Mouse (Mus musculus): ENCODE measurements around the gene Cptp. TPM values are rescaled to one million over a fixed set of nuclear protein-coding genes. Genes with fewer than 3 reads are reported as not detected.

Cptp gene
- polyA plus RNA-seq, 1 experiment from 2014 or later, result 9.1 TPM

GRCm38 (mm10) chr4:155896461-155896860 lies 27.2 kb upstream of the Cptp start:
- no peak for ATAC-seq (ENCODE audit: extremely low read depth, insufficient number of reproducible peaks, low FRiP score, low TSS enrichment)
- H3K9ac ChIP-seq, result no peak overlapping the region
- 92% methylated on average over 12 of the region's 12 CpGs for WGBS
- no peak overlapping the region for H3K4me3 ChIP-seq
- peaks cover 44% of the 10 kb centered on the region for H3K4me1 ChIP-seq
- no peak overlapping the region for H3K27ac ChIP-seq (replicated peaks)
- H3K36me3 ChIP-seq, result peaks cover 51% of the 10 kb centered on the region
- no peaks in the 10 kb centered on the region for H3K27me3 ChIP-seq (replicated peaks)
- no peak overlapping the region for H3K4me2 ChIP-seq
- H3K9me3 ChIP-seq, result no peaks in the 10 kb centered on the region

DNA sequence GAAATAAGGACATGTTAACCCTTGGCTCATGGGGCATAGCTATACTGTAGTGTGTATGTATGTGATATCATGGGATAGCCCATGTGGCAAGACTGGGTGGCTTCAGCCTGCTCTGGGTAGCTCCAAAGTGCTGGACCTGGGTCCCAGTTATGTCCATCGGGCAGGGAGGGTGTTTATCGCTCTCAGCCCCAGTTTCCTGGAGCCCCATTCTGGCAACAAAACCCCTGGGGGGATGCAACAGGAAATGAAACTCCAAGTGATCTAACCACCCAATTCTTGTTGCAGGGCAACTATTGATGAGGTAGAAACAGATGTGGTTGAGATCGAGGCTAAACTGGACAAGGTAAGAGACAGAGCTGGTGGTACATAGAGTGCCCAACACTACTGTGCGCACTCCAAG lies 26.6 kb upstream of the Cptp start:
- WGBS, result 89% methylated on average over 4 of the region's 4 CpGs
- Histone ChIP-seq H3K27ac (replicated peaks) (no peak overlapping the region), H3K4me3 (no peak overlapping the region), H3K27me3 (replicated peaks) (no peaks in the 10 kb centered on the region), H3K4me1 (peaks cover 40% of the 10 kb centered on the region), H3K4me2 (no peak overlapping the region), H3K9ac (no peak overlapping the region), H3K36me3 (peaks cover 45% of the 10 kb centered on the region), H3K9me3 (no peaks in the 10 kb centered on the region)
- no peak for ATAC-seq (ENCODE audit: extremely low read depth, insufficient number of reproducible peaks, low FRiP score, low TSS enrichment)

- 38% methylated on average over 6 of the region's 6 CpGs for WGBS
- peak overlapping the region; percentile 55; the same call in 1 of the 2 replicates for H3K27ac ChIP-seq (replicated peaks)
These were observed 26.0 kb upstream of the Cptp start for GRCm38 (mm10) chr4:155895216-155895615.

GRCm38 (mm10) chr4:155894311-155894881 lies 25.2 kb upstream of the Cptp start:
- peak overlapping the region; percentile 55 for H3K27ac ChIP-seq (replicated peaks)
- peak overlapping the region; percentile 91 for H3K4me2 ChIP-seq
- peak overlapping the region; percentile 92 for H3K4me3 ChIP-seq
- H3K9me3 ChIP-seq, result no peaks in the 10 kb centered on the region
- peaks cover 39% of the 10 kb centered on the region for H3K36me3 ChIP-seq
- WGBS, result 19% methylated on average over 8 of the region's 8 CpGs
- H3K4me1 ChIP-seq, result peaks cover 45% of the 10 kb centered on the region
- no peaks in the 10 kb centered on the region for H3K27me3 ChIP-seq (replicated peaks)
- peak overlapping the region; percentile 64 for H3K9ac ChIP-seq
- ATAC-seq (ENCODE audit: extremely low read depth, insufficient number of reproducible peaks, low FRiP score, low TSS enrichment), result no peak

More at GRCm38 (mm10) chr4:155895216-155895615, 26.0 kb upstream of the Cptp start:
- no peaks in the 10 kb centered on the region for H3K9me3 ChIP-seq
- peak overlapping the region; percentile 91 for H3K4me2 ChIP-seq
- H3K9ac ChIP-seq, result peak overlapping the region; percentile 62; the same call in 1 of the 2 replicates
- ATAC-seq (ENCODE audit: extremely low read depth, insufficient number of reproducible peaks, low FRiP score, low TSS enrichment), result no peak
- peaks cover 39% of the 10 kb centered on the region for H3K36me3 ChIP-seq
- peak overlapping the region; percentile 92; the same call in 1 of the 2 replicates for H3K4me3 ChIP-seq
- no peaks in the 10 kb centered on the region for H3K27me3 ChIP-seq (replicated peaks)
- H3K4me1 ChIP-seq, result peaks cover 43% of the 10 kb centered on the region

DNA sequence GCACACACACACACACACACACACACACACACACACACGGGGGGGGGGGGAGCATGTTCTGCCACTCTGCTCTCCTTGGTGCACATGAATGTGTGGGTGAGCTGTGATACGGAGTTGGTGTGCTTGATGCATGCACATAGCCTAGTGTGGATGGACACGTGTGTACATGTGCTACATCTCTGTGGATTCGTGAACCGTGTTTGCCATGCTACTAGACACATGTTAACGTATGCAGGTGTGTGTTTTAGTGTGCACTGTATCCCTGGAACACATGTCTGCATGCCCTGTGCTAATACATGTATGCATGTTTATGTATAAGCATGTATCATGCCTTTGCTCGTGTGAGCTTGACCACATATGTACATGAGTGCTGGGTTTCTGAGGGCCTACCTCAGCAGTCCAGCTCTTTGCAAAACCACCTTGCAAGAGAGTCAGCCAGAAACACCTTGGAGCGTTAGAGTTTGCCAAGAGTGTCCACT lies 24.0 kb upstream of the Cptp start:
- no peak for ATAC-seq (ENCODE audit: extremely low read depth, insufficient number of reproducible peaks, low FRiP score, low TSS enrichment)
- Histone ChIP-seq H3K9ac (peak overlapping the region; percentile 93), H3K9me3 (no peaks in the 10 kb centered on the region), H3K27me3 (replicated peaks) (no peaks in the 10 kb centered on the region), H3K4me2 (peak overlapping the region; percentile 91), H3K27ac (replicated peaks) (no peak overlapping the region), H3K36me3 (peaks cover 39% of the 10 kb centered on the region), H3K4me1 (peaks cover 45% of the 10 kb centered on the region), H3K4me3 (peak overlapping the region; percentile 92)
- WGBS, result 70% methylated on average over 8 of the region's 8 CpGs

DNA sequence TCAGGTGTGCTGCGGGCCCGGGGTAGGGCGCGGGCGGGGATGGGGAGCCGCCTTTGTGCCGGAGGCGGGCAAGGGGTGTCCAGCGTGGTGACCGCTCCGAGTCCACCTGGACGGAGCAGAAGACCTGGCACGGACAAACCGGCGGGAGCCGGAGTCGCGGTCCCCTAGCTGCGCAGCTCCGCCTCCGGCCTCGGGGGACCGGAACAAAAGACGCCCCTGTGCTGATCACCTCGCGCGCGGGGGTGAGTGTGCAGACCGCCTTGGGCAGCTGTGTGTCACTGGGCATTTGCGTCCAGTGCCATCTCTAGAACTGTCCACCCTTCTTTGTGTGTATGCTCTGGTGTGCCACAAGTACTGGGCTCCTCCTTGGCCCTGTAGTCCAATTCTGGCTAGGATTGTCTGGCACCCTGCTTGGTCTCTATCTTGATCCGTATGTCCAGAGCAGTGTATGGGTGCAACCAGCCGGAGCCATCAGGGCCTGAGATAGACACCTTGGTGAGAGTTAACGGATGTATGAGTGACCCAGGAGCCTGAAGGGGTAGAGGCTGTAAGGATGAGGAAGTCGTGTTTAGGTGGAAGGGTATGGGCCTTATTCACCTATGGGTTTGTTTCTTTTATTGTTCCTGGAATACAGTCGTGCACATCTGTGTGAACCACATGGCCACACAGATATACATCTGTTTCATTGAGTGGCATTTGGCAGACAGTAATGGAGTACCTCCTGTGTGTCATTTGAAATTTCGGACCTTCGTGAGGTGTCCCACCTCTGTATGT lies 23.4 kb upstream of the Cptp start:
- ATAC-seq (ENCODE audit: extremely low read depth, insufficient number of reproducible peaks, low FRiP score, low TSS enrichment), result peak; percentile 2; the same call in 1 of the 2 replicates
- 5% methylated on average over 37 of the region's 37 CpGs for WGBS
- peaks cover 45% of the 10 kb centered on the region for H3K4me1 ChIP-seq

GRCm38 (mm10) chr4:155892017-155892416 lies 22.8 kb upstream of the Cptp start:
- Histone ChIP-seq H3K4me3 (peak overlapping the region; percentile 92), H3K4me2 (peak overlapping the region; percentile 91), H3K27ac (replicated peaks) (peak overlapping the region; percentile 99), H3K4me1 (peaks cover 45% of the 10 kb centered on the region), H3K27me3 (replicated peaks) (no peaks in the 10 kb centered on the region), H3K9me3 (no peaks in the 10 kb centered on the region), H3K9ac (peak overlapping the region; percentile 93), H3K36me3 (peaks cover 44% of the 10 kb centered on the region)
- peak; percentile 86 for ATAC-seq (ENCODE audit: extremely low read depth, insufficient number of reproducible peaks, low FRiP score, low TSS enrichment)
- WGBS, result under 1% methylated on average over 35 of the region's 56 CpGs

More for the DNA sequence above, 23.4 kb upstream of the Cptp start:
- Histone ChIP-seq H3K4me2 (peak overlapping the region; percentile 91), H3K27ac (replicated peaks) (peak overlapping the region; percentile 99), H3K4me3 (peak overlapping the region; percentile 92), H3K9me3 (no peaks in the 10 kb centered on the region), H3K27me3 (replicated peaks) (no peaks in the 10 kb centered on the region), H3K9ac (peak overlapping the region; percentile 93), H3K36me3 (peaks cover 41% of the 10 kb centered on the region)

GRCm38 (mm10) chr4:155891551-155892001 lies 22.3 kb upstream of the Cptp start, which contains the start of the genes Pusl1 and Acap3:
Gene Pusl1 (minus strand): TSS chr4:155891781.
Gene Acap3 (plus strand): TSS chr4:155891822.
- under 1% methylated on average over 52 of the region's 52 CpGs for WGBS
- ATAC-seq (ENCODE audit: extremely low read depth, insufficient number of reproducible peaks, low FRiP score, low TSS enrichment), result peak; percentile 84
- Histone ChIP-seq H3K27ac (replicated peaks) (peak within 1 kb of the TSS; percentile 99), H3K36me3 (peaks cover 44% of the 10 kb centered on the region), H3K4me1 (peaks cover 45% of the 10 kb centered on the region), H3K27me3 (replicated peaks) (no peaks in the 10 kb centered on the region), H3K4me2 (peak within 1 kb of the TSS; percentile 91), H3K9me3 (no peaks in the 10 kb centered on the region), H3K9ac (peak within 1 kb of the TSS; percentile 93), H3K4me3 (peak within 1 kb of the TSS; percentile 92)

GRCm38 (mm10) chr4:155891011-155891471 lies 21.8 kb upstream of the Cptp start:
- H3K4me2 ChIP-seq, result peak overlapping the region; percentile 91
- peaks cover 45% of the 10 kb centered on the region for H3K4me1 ChIP-seq
- no peaks in the 10 kb centered on the region for H3K27me3 ChIP-seq (replicated peaks)
- ATAC-seq (ENCODE audit: extremely low read depth, insufficient number of reproducible peaks, low FRiP score, low TSS enrichment), result no peak
- under 1% methylated on average over 30 of the region's 34 CpGs for WGBS
- peaks cover 44% of the 10 kb centered on the region for H3K36me3 ChIP-seq
- H3K9me3 ChIP-seq, result no peaks in the 10 kb centered on the region
- H3K4me3 ChIP-seq, result peak overlapping the region; percentile 92
- H3K9ac ChIP-seq, result peak overlapping the region; percentile 93
- no peak overlapping the region for H3K27ac ChIP-seq (replicated peaks)

GRCm38 (mm10) chr4:155889316-155889715 lies 20.1 kb upstream of the Cptp start:
- H3K9ac ChIP-seq, result no peak overlapping the region
- no peaks in the 10 kb centered on the region for H3K27me3 ChIP-seq (replicated peaks)
- H3K4me1 ChIP-seq, result peaks cover 30% of the 10 kb centered on the region
- 77% methylated on average over 5 of the region's 5 CpGs for WGBS
- H3K4me2 ChIP-seq, result 0 out of 2 replicates have a peak overlapping the region, but pooled peaks have one; percentile 91
- H3K9me3 ChIP-seq, result no peaks in the 10 kb centered on the region
- no peak overlapping the region for H3K27ac ChIP-seq (replicated peaks)
- H3K36me3 ChIP-seq, result peaks cover 57% of the 10 kb centered on the region
- no peak overlapping the region for H3K4me3 ChIP-seq
- no peak for ATAC-seq (ENCODE audit: extremely low read depth, insufficient number of reproducible peaks, low FRiP score, low TSS enrichment)

DNA sequence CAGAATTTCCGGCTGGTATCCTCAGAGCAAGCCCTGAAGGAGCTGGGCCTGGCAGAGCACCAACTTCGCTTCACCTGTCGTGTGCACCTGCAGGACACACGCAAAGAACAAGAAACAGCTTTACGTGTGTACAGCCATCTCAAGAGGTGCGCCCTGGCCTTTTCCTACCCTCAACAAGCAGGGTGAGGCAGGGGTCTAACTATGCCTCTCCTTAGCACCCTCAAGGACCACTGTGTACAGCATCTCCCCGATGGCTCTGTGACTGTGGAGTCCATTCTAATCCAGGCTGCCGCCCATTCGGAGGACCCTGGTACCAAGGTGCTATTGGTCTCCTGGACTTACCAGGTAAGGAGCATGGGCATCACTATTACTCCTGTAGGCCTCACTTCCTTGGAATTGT lies 18.9 kb upstream of the Cptp start:
- Histone ChIP-seq H3K4me1 (peaks cover 24% of the 10 kb centered on the region), H3K9ac (no peak overlapping the region), H3K36me3 (peaks cover 62% of the 10 kb centered on the region), H3K27me3 (replicated peaks) (no peaks in the 10 kb centered on the region), H3K4me3 (no peak overlapping the region), H3K27ac (replicated peaks) (no peak overlapping the region), H3K4me2 (no peak overlapping the region), H3K9me3 (no peaks in the 10 kb centered on the region)
- 91% methylated on average over 9 of the region's 9 CpGs for WGBS
- ATAC-seq (ENCODE audit: extremely low read depth, insufficient number of reproducible peaks, low FRiP score, low TSS enrichment), result no peak
